Mouse (Mus musculus): ENCODE measurements around the gene Ubxn11. TPM values are rescaled to one million over a fixed set of nuclear protein-coding genes. Genes with fewer than 3 reads are reported as not detected.
A peak's percentile ranks its signal among the peaks of the same experiment; 100 is the strongest.

The Ubxn11 gene
- polyA plus RNA-seq, 2 experiments, result 1.4 to 2.0 TPM

GRCm38 (mm10) chr4:134116501-134116900, 14.1 kb downstream of the Ubxn11 start:
- peaks cover 2 to 23% of the 10 kb centered on the region in 2 experiments; a peak in 3 of 4 replicates for H3K4me1 ChIP-seq (replicated peaks; ENCODE audit: control insufficient read depth in 2 of 2, insufficient read depth in 2 of 2, low read length in 1 of 2)

GRCm38 (mm10) chr4:134117012-134117411, 14.6 kb downstream of the Ubxn11 start:
- Histone ChIP-seq H3K9ac (replicated peaks) (no peak overlapping the region), H3K4me1 (replicated peaks; ENCODE audit: control insufficient read depth in 2 of 2, insufficient read depth in 2 of 2, low read length in 1 of 2) (peaks cover 0 to 18% of the 10 kb centered on the region in 2 experiments; a peak in 2 of 4 replicates), H3K9me3 (ENCODE audit: control insufficient read depth, low read length) (no peaks in the 10 kb centered on the region), H3K27me3 (ENCODE audit: control insufficient read depth, insufficient read depth, low read length) (no peaks in the 10 kb centered on the region), H3K4me3 (ENCODE audit: insufficient read depth in 1 of 2, low read depth in 2 of 2, low read length in 2 of 2) (no peak overlapping the region), H3K27ac (no peak overlapping the region), H3K36me3 (replicated peaks; ENCODE audit: control insufficient read depth, insufficient read depth, low read depth) (no peaks in the 10 kb centered on the region), H3K4me2 (ENCODE audit: low read depth) (no peak overlapping the region)
- 11% methylated on average over 8 of the region's 8 CpGs for WGBS (ENCODE audit: insufficient replicate concordance)
- no peak for ATAC-seq (ENCODE audit: insufficient read depth)
- TF ChIP-seq CTCF (IDR thresholded peaks at IDR 0.05; ENCODE audit: low read depth) (no peak), EP300 (IDR thresholded peaks at IDR 0.05; ENCODE audit: low read depth) (no peak)
- peak in 1 of 3 experiments; percentile 46 for DNase-seq (ENCODE audit: low read depth in 3 of 3, low spot score in 3 of 3)

More at GRCm38 (mm10) chr4:134116501-134116900, 14.1 kb downstream of the Ubxn11 start:
- Histone ChIP-seq H3K27me3 (ENCODE audit: control insufficient read depth, insufficient read depth, low read length) (no peaks in the 10 kb centered on the region), H3K9ac (replicated peaks) (no peak overlapping the region), H3K36me3 (replicated peaks; ENCODE audit: control insufficient read depth, insufficient read depth, low read depth) (no peaks in the 10 kb centered on the region), H3K9me3 (ENCODE audit: control insufficient read depth, low read length) (no peaks in the 10 kb centered on the region), H3K27ac (no peak overlapping the region), H3K4me3 (ENCODE audit: insufficient read depth in 1 of 2, low read depth in 2 of 2, low read length in 2 of 2) (no peak overlapping the region), H3K4me2 (ENCODE audit: low read depth) (no peak overlapping the region)
- no peak for TF ChIP-seq EP300 (IDR thresholded peaks at IDR 0.05; ENCODE audit: low read depth)
- TF ChIP-seq CTCF (IDR thresholded peaks at IDR 0.05; ENCODE audit: low read depth), result no peak
- ATAC-seq (ENCODE audit: insufficient read depth) (no peak), DNase-seq (ENCODE audit: low read depth in 3 of 3, low spot score in 3 of 3) (no peak)
- 33% methylated on average over 2 of the region's 2 CpGs for WGBS (ENCODE audit: insufficient replicate concordance)

- no peak overlapping the region for H3K9ac ChIP-seq (replicated peaks)
- no peak overlapping the region for H3K4me2 ChIP-seq (ENCODE audit: low read depth)
- H3K4me3 ChIP-seq (ENCODE audit: insufficient read depth in 1 of 2, low read depth in 2 of 2, low read length in 2 of 2), result no peak overlapping the region
- DNase-seq (ENCODE audit: low read depth in 3 of 3, low spot score in 3 of 3) (no peak), ATAC-seq (ENCODE audit: insufficient read depth) (no peak)
- H3K4me1 ChIP-seq (replicated peaks; ENCODE audit: control insufficient read depth in 2 of 2, insufficient read depth in 2 of 2, low read length in 1 of 2), result peaks cover 0 to 13% of the 10 kb centered on the region in 2 experiments; a peak in 2 of 4 replicates
- TF ChIP-seq CTCF (IDR thresholded peaks at IDR 0.05; ENCODE audit: low read depth) (no peak), EP300 (IDR thresholded peaks at IDR 0.05; ENCODE audit: low read depth) (no peak)
- no peaks in the 10 kb centered on the region for H3K36me3 ChIP-seq (replicated peaks; ENCODE audit: control insufficient read depth, insufficient read depth, low read depth)
- H3K27me3 ChIP-seq (ENCODE audit: control insufficient read depth, insufficient read depth, low read length), result no peaks in the 10 kb centered on the region
- H3K9me3 ChIP-seq (ENCODE audit: control insufficient read depth, low read length), result no peaks in the 10 kb centered on the region
- WGBS (ENCODE audit: insufficient replicate concordance), result 35% methylated on average over 14 of the region's 14 CpGs
- no peak overlapping the region for H3K27ac ChIP-seq
Observed at GRCm38 (mm10) chr4:134118126-134118800, 15.9 kb downstream of the Ubxn11 start.

DNA sequence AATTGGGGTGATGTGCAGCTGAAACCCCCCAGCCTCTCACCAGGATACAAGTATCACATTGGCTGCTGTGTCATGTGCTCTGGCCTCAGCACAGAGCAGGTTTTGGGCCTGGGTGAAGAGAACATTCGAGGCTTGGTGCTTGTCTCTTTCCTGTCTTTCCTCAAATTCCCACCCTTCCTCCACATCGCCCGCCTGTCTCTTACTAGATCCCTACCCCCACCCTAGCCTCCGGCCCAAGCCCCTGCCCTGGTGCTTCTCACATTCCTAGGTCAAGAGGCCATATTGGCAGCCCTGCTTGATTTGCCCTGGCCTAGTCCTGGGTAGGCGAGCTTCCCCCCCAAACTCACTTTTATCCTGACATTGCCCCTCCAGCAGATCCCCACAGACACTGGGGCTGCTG, 16.7 kb downstream of the Ubxn11 start:
- WGBS (ENCODE audit: insufficient replicate concordance), result 57% methylated on average over 5 of the region's 5 CpGs
- no peak for ATAC-seq (ENCODE audit: insufficient read depth)
- H3K4me1 ChIP-seq (replicated peaks; ENCODE audit: control insufficient read depth in 2 of 2, insufficient read depth in 2 of 2, low read length in 1 of 2), result peaks cover 0 to 14% of the 10 kb centered on the region in 2 experiments; a peak in 2 of 4 replicates

DNA sequence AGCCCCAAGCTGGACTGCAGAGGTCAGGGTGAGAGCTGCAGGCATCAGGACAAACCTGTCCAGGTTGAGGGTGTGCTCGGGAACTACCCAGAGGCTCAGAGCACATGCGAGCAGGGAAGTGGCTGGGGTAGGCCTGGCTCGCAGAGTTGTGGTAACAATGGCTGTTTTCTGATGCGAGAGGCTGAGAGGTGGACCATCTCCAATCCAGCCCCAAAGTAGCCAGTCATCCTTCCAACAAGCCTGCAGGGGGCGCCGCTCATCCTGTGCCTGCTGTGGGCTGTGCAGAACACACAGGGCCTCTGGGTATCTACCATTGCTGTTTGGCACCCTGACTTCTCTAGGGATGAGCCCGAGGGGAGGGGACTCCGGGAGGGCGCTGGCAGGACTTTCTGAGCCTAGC, 17.3 kb downstream of the Ubxn11 start:
- no peaks in the 10 kb centered on the region for H3K36me3 ChIP-seq (replicated peaks; ENCODE audit: control insufficient read depth, insufficient read depth, low read depth)
- no peaks in the 10 kb centered on the region for H3K9me3 ChIP-seq (ENCODE audit: control insufficient read depth, low read length)
- no peak overlapping the region for H3K4me2 ChIP-seq (ENCODE audit: low read depth)
- TF ChIP-seq EP300 (IDR thresholded peaks at IDR 0.05; ENCODE audit: low read depth) (no peak), CTCF (IDR thresholded peaks at IDR 0.05; ENCODE audit: low read depth) (peak; percentile 85)
- H3K9ac ChIP-seq (replicated peaks), result no peak overlapping the region
- no peak overlapping the region for H3K4me3 ChIP-seq (ENCODE audit: insufficient read depth in 1 of 2, low read depth in 2 of 2, low read length in 2 of 2)
- 41% methylated on average over 9 of the region's 9 CpGs for WGBS (ENCODE audit: insufficient replicate concordance)
- ATAC-seq (ENCODE audit: insufficient read depth) (peak; percentile 34; the same call in 1 of the 2 replicates), DNase-seq (ENCODE audit: low read depth in 3 of 3, low spot score in 3 of 3) (no peak)
- H3K27ac ChIP-seq, result no peak overlapping the region
- H3K4me1 ChIP-seq (replicated peaks; ENCODE audit: control insufficient read depth in 2 of 2, insufficient read depth in 2 of 2, low read length in 1 of 2), result peaks cover 0 to 19% of the 10 kb centered on the region in 2 experiments; a peak in 2 of 4 replicates
- H3K27me3 ChIP-seq (ENCODE audit: control insufficient read depth, insufficient read depth, low read length), result no peaks in the 10 kb centered on the region

More for the DNA sequence above, 16.7 kb downstream of the Ubxn11 start:
- Histone ChIP-seq H3K27ac (no peak overlapping the region), H3K4me3 (ENCODE audit: insufficient read depth in 1 of 2, low read depth in 2 of 2, low read length in 2 of 2) (no peak overlapping the region), H3K9ac (replicated peaks) (no peak overlapping the region), H3K9me3 (ENCODE audit: control insufficient read depth, low read length) (no peaks in the 10 kb centered on the region), H3K36me3 (replicated peaks; ENCODE audit: control insufficient read depth, insufficient read depth, low read depth) (no peaks in the 10 kb centered on the region), H3K27me3 (ENCODE audit: control insufficient read depth, insufficient read depth, low read length) (no peaks in the 10 kb centered on the region), H3K4me2 (ENCODE audit: low read depth) (no peak overlapping the region)
- no peak for TF ChIP-seq CTCF (IDR thresholded peaks at IDR 0.05; ENCODE audit: low read depth)
- no peak for TF ChIP-seq EP300 (IDR thresholded peaks at IDR 0.05; ENCODE audit: low read depth)
- DNase-seq (ENCODE audit: low read depth in 3 of 3, low spot score in 3 of 3), result no peak
